Mouse (Mus musculus) small intestine, adult 2 months (tissue): Measurements from ENCODE around the gene Terb1.

Source experiments
- CTCF ChIP-seq: fragments of 200-500 bp; IDR thresholded peaks from 2 replicates; pipeline ENCODE4 v1.5.1; 2012; ENCODE audit warnings: low read depth, mild to moderate bottlenecking, control low read depth, inconsistent platforms, low read length, moderate library complexity, mixed read lengths; ENCODE audit not compliant: insufficient replicate concordance, insufficient read length; ENCODE audit errors: extremely low read depth
- POLR2A ChIP-seq: fragments of 200-500 bp; IDR thresholded peaks from 2 replicates; pipeline ENCODE4 v1.6.1; 2012; ENCODE audit warnings: low read depth, mild to moderate bottlenecking, control low read depth, inconsistent platforms, low read length, moderate library complexity

DNA sequence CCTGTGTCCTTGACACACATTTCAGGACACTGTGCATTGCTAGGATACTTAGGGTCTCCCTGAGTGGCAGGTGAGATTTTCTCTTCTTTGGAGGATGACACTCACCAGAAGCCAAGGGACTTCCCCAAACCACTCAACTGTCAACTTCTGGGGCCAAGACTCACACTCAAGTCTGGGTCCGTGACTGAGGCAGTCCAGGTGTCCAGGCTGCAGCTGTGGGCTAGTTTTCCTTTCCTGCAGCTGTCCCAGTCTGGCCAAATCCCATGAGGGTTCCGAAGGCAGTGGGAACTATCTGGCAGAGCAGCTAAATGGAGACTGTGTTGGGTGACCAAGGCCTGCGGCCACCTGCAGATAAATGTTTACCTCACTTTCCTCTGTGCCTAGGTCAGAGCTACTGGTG is 97.7 kb downstream of the Terb1 start:
- TF ChIP-seq CTCF, result no peak
- no peak for TF ChIP-seq POLR2A
